Mouse (Mus musculus): ENCODE data around the gene Suv39h2. TPM values are rescaled to one million over a fixed set of nuclear protein-coding genes. Genes with fewer than 3 reads are reported as not detected.

Suv39h2 gene
- polyA plus RNA-seq (2012; rRNA removed), result 3.8 and 4.5 TPM in 2 replicates

GRCm38 (mm10) chr2:3474861-3475283, at the start of gene Suv39h2:
Gene Suv39h2, minus strand, starts transcription at chr2:3475031.

GRCm38 (mm10) chr2:3512552-3513454, 38.0 kb upstream of the Suv39h2 start, which contains the start of the genes Gm45902, Hspa14 and Cdnf:
Gene Gm45902, minus strand, starts transcription at chr2:3512790.
Gene Hspa14, minus strand, starts transcription at chr2:3512814.
Gene Cdnf, plus strand, starts transcription at chr2:3513030.

DNA sequence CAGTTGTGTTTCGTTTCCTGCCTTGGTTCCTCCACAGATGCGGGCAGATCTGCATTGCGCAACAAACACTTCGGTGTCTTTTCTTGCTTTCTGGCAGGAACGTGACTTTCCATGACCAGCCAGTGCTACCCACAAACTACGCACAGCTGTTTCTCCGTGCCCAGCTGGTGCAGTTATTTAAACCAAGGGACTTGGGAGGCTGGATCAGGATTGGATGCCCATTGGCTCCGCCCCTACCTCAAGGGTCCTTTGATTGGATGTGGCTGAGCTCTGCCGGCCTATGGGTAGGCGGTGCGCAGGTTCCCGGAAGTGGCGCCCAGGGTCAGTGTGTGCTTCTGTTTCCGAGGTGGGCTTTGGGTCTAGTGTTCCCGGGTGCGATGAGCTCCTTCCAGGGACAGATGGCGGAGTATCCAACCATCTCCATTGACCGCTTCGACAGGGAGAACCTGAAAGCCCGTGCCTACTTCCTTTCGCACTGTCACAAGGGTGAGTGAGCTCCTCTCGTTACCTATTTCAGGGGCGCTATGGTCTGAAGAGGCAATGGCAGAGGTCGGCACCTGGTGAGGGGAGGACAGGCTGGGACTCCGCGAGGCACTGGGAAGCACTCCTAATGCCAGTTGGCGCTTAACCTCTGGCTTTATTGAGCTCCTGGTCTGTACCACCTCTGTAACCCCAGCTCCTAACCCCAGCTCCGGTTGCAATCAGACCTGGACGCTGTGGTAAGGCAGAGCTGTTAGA, 50.8 kb downstream of the Suv39h2 start, which contains the start of gene Dclre1c:
Dclre1c (plus strand) TSS at position 291 of the 738 bp plus-strand sequence.

DNA sequence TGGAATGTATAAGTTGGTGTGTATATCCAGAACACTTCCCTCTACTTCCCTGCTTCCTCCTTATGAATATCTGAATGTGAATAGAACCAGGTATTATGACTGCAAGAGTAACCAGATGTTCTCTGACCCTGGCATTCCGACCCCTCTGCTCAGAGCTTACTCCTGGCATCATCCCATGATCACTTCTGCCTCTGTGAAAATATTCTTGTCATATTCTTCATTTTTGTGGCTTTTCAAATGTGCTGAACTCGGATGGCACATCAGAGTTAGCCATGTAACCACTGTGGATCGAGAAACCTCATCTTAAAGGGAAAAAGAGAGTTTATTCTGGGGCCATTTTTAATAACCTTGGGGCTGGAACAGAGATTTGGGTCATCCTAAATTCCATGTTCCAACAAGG, 52.3 kb downstream of the Suv39h2 start, which contains the start of gene Meig1:
Meig1 (minus strand) TSS at position 101 of the 400 bp plus-strand sequence.

Other genes with a start within 250 kb of the Suv39h2 start
- gene Nmt2, start 190.8 kb downstream of the Suv39h2 start, polyA plus RNA-seq (2012; rRNA removed), result 5.0 and 5.9 TPM in 2 replicates
- gene Rpp38, start 142.4 kb downstream of the Suv39h2 start, polyA plus RNA-seq (2012; rRNA removed), result 9.2 and 10.5 TPM in 2 replicates
- gene Acbd7, start 138.9 kb downstream of the Suv39h2 start, polyA plus RNA-seq (2012; rRNA removed), result 0.37 and 0.51 TPM in 2 replicates
- not detected in 2 replicates for gene Olah, start 77.8 kb downstream of the Suv39h2 start, polyA plus RNA-seq (2012; rRNA removed)
- gene Meig1, start 52.4 kb downstream of the Suv39h2 start, polyA plus RNA-seq (2012; rRNA removed), result not detected in 2 replicates
- gene Dclre1c, start 50.9 kb downstream of the Suv39h2 start, polyA plus RNA-seq (2012; rRNA removed), result 4.4 and 5.6 TPM in 2 replicates
- 1.0 and 1.4 TPM in 2 replicates for gene Gm45902, start 37.8 kb upstream of the Suv39h2 start, polyA plus RNA-seq (2012; rRNA removed)
- 51.9 and 56.0 TPM in 2 replicates for gene Hspa14, start 37.8 kb upstream of the Suv39h2 start, polyA plus RNA-seq (2012; rRNA removed)
- gene Cdnf, start 38.0 kb upstream of the Suv39h2 start, polyA plus RNA-seq (2012; rRNA removed), result 0.28 and 0.33 TPM in 2 replicates
- gene Fam107b, start 95.5 kb upstream of the Suv39h2 start, polyA plus RNA-seq (2012; rRNA removed), result 9.0 and 11.5 TPM in 2 replicates